Mouse (Mus musculus): ENCODE data around the gene Ypel1. TPM values are rescaled to one million over a fixed set of nuclear protein-coding genes. Genes with fewer than 3 reads are reported as not detected.
A peak's percentile ranks its signal among the peaks of the same experiment; 100 is the strongest.

Gene Ypel1
- polyA plus RNA-seq, 1 experiment from 2014 or later: 127 TPM

DNA sequence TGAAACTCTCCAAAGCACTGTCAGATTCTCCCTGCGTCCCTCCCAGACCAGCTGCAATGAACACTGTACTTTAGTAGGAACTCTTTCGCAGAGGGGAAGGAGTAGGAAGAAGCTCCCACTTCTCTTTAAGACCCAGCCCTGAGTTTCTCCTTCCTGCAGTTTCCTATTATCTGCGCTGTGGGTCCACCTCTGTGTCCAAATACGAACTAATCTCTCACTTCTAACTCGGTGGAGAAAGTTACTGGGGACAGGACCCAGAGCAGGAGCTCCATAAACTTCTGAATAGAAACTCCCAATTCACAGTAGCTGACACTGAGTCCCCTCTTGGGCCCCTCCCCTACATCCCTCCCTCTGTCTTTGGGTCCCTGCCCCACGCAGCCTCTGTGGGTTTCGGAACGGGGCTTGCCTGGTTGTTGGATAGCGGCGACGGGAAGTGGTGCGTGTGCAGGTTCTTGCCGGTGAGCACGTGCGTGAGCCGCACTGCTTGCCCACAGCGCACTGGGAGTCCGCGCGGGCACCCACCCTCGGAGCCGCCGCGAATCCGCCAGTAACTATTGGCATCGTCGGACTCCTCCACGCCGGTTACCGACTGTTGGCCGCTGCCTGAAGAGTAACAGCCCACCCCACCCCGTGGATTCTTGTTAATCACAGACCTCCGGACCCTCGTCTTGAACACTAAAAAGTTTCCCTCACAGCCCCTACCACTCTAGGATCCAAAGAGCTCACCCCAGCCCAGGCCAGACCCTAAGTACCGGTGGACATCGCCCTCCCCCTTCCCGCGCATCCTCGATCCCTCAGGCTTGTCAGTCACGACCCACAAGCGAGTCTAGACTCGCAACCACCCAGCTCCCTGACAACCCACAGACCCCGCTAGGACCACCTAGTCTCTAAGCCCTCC is 61.9 kb downstream of the Ypel1 start:
- H3K27ac ChIP-seq (ENCODE audit: low read depth, low read length): peak overlapping the region; percentile 78
- peaks cover 9% of the 10 kb centered on the region for H3K4me1 ChIP-seq (ENCODE audit: control insufficient read depth, insufficient read depth, low read length)
- 3% methylated on average over 43 of the region's 43 CpGs for WGBS
- no peaks in the 10 kb centered on the region for H3K27me3 ChIP-seq (ENCODE audit: control insufficient read depth, insufficient read depth, low read length)
- ATAC-seq (ENCODE audit: low FRiP score) (peak; percentile 89), DNase-seq (ENCODE audit: low spot score, missing footprints) (peak; percentile 90)
- no peaks in the 10 kb centered on the region for H3K9me3 ChIP-seq (ENCODE audit: control insufficient read depth, low read length)
- peak overlapping the region; percentile 85 for H3K4me2 ChIP-seq
- peak overlapping the region; percentile 79 for H3K9ac ChIP-seq (ENCODE audit: low read length)
- peak overlapping the region; percentile 72 for H3K4me3 ChIP-seq (ENCODE audit: low read depth, low read length)
- H3K36me3 ChIP-seq (ENCODE audit: control insufficient read depth, insufficient read depth, low read length): no peaks in the 10 kb centered on the region; the same call in 1 of the 2 replicates

DNA sequence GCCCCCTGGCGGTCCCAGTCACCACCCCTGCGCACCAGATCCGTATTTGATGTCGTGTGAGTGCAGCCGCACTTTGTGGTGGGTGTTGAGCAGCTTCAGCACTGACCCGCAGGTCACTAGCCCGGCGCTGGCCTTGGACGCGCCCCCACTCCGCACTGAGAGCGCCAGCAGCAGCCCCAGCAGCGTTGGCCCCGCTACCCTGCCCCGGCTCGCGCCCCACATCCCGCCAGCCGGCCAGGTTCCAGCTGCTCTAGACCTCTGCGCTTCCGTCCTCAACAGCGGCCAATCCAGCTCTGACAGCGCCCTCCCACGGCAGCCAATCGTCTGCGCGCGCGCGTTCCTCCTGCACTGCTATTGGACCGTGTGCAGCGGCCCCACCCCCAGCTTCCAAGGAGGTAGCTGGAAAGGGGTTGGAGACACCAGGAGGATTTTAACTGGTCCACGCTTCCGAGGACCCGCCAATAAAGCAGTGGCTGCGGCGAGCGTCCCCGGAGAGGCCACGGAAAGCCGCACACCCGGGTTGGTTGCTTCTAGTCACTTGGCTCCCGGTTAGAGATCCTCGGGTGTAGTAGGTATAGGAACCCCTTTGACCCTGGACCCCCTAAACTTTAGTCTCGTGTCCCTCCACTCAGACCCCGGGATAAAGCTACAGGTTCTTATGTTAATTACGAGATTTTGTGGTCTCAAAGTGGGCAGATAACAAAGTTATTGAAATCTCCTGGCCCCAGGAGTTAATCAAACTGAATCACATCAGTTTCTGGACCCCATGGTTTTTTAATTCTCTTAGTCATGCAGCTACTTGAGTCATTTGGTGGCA is 62.8 kb downstream of the Ypel1 start, which contains the start of gene Sdf2l1:
Gene Sdf2l1 (minus strand): TSS at position 295 of the 817 bp plus-strand sequence.
- no peaks in the 10 kb centered on the region for H3K27me3 ChIP-seq (ENCODE audit: control insufficient read depth, insufficient read depth, low read length)
- peaks cover 9% of the 10 kb centered on the region for H3K4me1 ChIP-seq (ENCODE audit: control insufficient read depth, insufficient read depth, low read length)
- peak within 1 kb of the TSS; percentile 72 for H3K4me3 ChIP-seq (ENCODE audit: low read depth, low read length)
- H3K36me3 ChIP-seq (ENCODE audit: control insufficient read depth, insufficient read depth, low read length): no peaks in the 10 kb centered on the region; the same call in 1 of the 2 replicates
- H3K9ac ChIP-seq (ENCODE audit: low read length): peak within 1 kb of the TSS; percentile 79
- peak within 1 kb of the TSS; percentile 78 for H3K27ac ChIP-seq (ENCODE audit: low read depth, low read length)
- H3K4me2 ChIP-seq: peak within 1 kb of the TSS; percentile 85
- WGBS: under 1% methylated on average over 47 of the region's 47 CpGs
- ATAC-seq (ENCODE audit: low FRiP score): peak; percentile 99
- H3K9me3 ChIP-seq (ENCODE audit: control insufficient read depth, low read length): no peaks in the 10 kb centered on the region
- peak; percentile 99 for DNase-seq (ENCODE audit: low spot score, missing footprints)

GRCm38 (mm10) chr16:17132906-17133200 is 63.4 kb downstream of the Ypel1 start:
- peak overlapping the region; percentile 37 for H3K9ac ChIP-seq (ENCODE audit: low read length)
- no peak for DNase-seq (ENCODE audit: low spot score, missing footprints)
- no peaks in the 10 kb centered on the region for H3K9me3 ChIP-seq (ENCODE audit: control insufficient read depth, low read length)
- H3K27me3 ChIP-seq (ENCODE audit: control insufficient read depth, insufficient read depth, low read length): no peaks in the 10 kb centered on the region
- H3K4me1 ChIP-seq (ENCODE audit: control insufficient read depth, insufficient read depth, low read length): peaks cover 9% of the 10 kb centered on the region
- H3K27ac ChIP-seq (ENCODE audit: low read depth, low read length): no peak overlapping the region
- peak overlapping the region; percentile 85 for H3K4me2 ChIP-seq
- H3K4me3 ChIP-seq (ENCODE audit: low read depth, low read length): peak overlapping the region; percentile 72
- 45% methylated on average over 7 of the region's 7 CpGs for WGBS
- no peaks in the 10 kb centered on the region; the same call in 1 of the 2 replicates for H3K36me3 ChIP-seq (ENCODE audit: control insufficient read depth, insufficient read depth, low read length)
- 0 out of 2 replicates have a peak, but pooled peaks have one; percentile 17 for ATAC-seq (ENCODE audit: low FRiP score)

MicroRNAs within 50 kb of the gene (microRNA counts, 519-probe panel; counts per million panel counts)
- microRNA mmu-miR-130b (6,829 counts per million, percentile 91 among the panel's probes with 10 or more counts), microRNA mmu-miR-301b (4,312 counts per million, percentile 37 among the panel's probes with 10 or more counts)

Small RNA genes within 50 kb of the gene (microRNA-seq; reads per million reads assigned to microRNA genes)
- 12,846 reads per million, percentile 97 among the genes with 10 or more reads in this experiment for gene Mir130b
- 309 reads per million, percentile 67 among the genes with 10 or more reads in this experiment for gene Mir301b

Other genes starting within 250 kb of the Ypel1 start
- 1.9 and 2.2 TPM in 2 replicates for gene Spag6l, start 240.2 kb upstream of the Ypel1 start, polyA plus RNA-seq (2014; fragmentation: Nextera tagmentation; extraction: Ambion mirVana)
- gene Igll1, start 205.7 kb upstream of the Ypel1 start, polyA plus RNA-seq (2014; fragmentation: Nextera tagmentation; extraction: Ambion mirVana): not detected in 2 replicates
- 50.0 and 56.7 TPM in 2 replicates for gene Top3b, start 199.0 kb upstream of the Ypel1 start, polyA plus RNA-seq (2014; fragmentation: Nextera tagmentation; extraction: Ambion mirVana)
- gene Vpreb1, start 198.9 kb upstream of the Ypel1 start, polyA plus RNA-seq (2014; fragmentation: Nextera tagmentation; extraction: Ambion mirVana): 0.96 and 1.5 TPM in 2 replicates
- 16.9 TPM in 2 replicates for gene Ppm1f, start 173.2 kb upstream of the Ypel1 start, polyA plus RNA-seq (2014; fragmentation: Nextera tagmentation; extraction: Ambion mirVana)
- 198 and 214 TPM in 2 replicates for gene Mapk1, start 86.3 kb upstream of the Ypel1 start, polyA plus RNA-seq (2014; fragmentation: Nextera tagmentation; extraction: Ambion mirVana)
- gene Ppil2, start 41.6 kb downstream of the Ypel1 start, polyA plus RNA-seq (2014; fragmentation: Nextera tagmentation; extraction: Ambion mirVana): 142 and 147 TPM in 2 replicates
- 94.9 and 108 TPM in 2 replicates for gene 2610318N02Rik, start 55.5 kb downstream of the Ypel1 start, polyA plus RNA-seq (2014; fragmentation: Nextera tagmentation; extraction: Ambion mirVana)
- 59.7 and 62.9 TPM in 2 replicates for gene Sdf2l1, start 62.7 kb downstream of the Ypel1 start, polyA plus RNA-seq (2014; fragmentation: Nextera tagmentation; extraction: Ambion mirVana)
- gene Ydjc, start 74.9 kb downstream of the Ypel1 start, polyA plus RNA-seq (2014; fragmentation: Nextera tagmentation; extraction: Ambion mirVana): 6.8 and 9.2 TPM in 2 replicates
- 0.40 and 0.41 TPM in 2 replicates for gene Ccdc116, start 77.5 kb downstream of the Ypel1 start, polyA plus RNA-seq (2014; fragmentation: Nextera tagmentation; extraction: Ambion mirVana)
- 429 and 446 TPM in 2 replicates for gene Ube2l3, start 133.0 kb downstream of the Ypel1 start, polyA plus RNA-seq (2014; fragmentation: Nextera tagmentation; extraction: Ambion mirVana)
- gene Rimbp3, start 138.9 kb downstream of the Ypel1 start, polyA plus RNA-seq (2014; fragmentation: Nextera tagmentation; extraction: Ambion mirVana): 1.2 and 1.7 TPM in 2 replicates
- gene Hic2, start 163.9 kb downstream of the Ypel1 start, polyA plus RNA-seq (2014; fragmentation: Nextera tagmentation; extraction: Ambion mirVana): 10.3 and 10.8 TPM in 2 replicates
- 6.8 and 7.4 TPM in 2 replicates for gene Tmem191c, start 206.4 kb downstream of the Ypel1 start, polyA plus RNA-seq (2014; fragmentation: Nextera tagmentation; extraction: Ambion mirVana)

Measured in midbrain, embryonic 11.5 days (tissue).